Mouse (Mus musculus) CH12.LX (cell line): Measurements from ENCODE around the gene Ednrb. TPM values are rescaled to one million over a fixed set of nuclear protein-coding genes. Genes with fewer than 3 reads are reported as not detected.

ENCODE experiments used
- DNase-seq: peaks from one replicate; pipeline ENCODE4 v3.0.0-alpha.2; 2013; ENCODE audit errors: extremely low read depth
- H3K27ac ChIP-seq: 2 replicates; pipeline ENCODE4 v1.5.1; 2012; ENCODE audit warnings: low read depth, mild to moderate bottlenecking, control low read depth, moderate library complexity; ENCODE audit not compliant: insufficient read depth
- H3K27me3 ChIP-seq: replicated peaks from 2 replicates; pipeline ENCODE3; 2012; ENCODE audit warnings: inconsistent platforms
- H3K36me3 ChIP-seq, 2 experiments: replicated peaks in 1 of 2; 2 replicates each; pipeline versions ENCODE3 to v1.6.1; 2012; ENCODE audit warnings: inconsistent platforms in 1 of 2, low read length in 1 of 2, mild to moderate bottlenecking in 1 of 2, mixed read lengths in 1 of 2, moderate library complexity in 1 of 2; ENCODE audit not compliant: control insufficient read depth in 1 of 2, insufficient read depth in 1 of 2
- H3K4me1 ChIP-seq, 2 experiments: 2 replicates each; pipeline ENCODE4 v1.6.1; 2012; ENCODE audit warnings: inconsistent platforms in 1 of 2, moderate library complexity in 1 of 2; ENCODE audit not compliant: insufficient read depth in 2 of 2, control insufficient read depth in 1 of 2
- H3K4me2 ChIP-seq: 2 replicates; pipeline ENCODE4 v1.6.1; 2012; ENCODE audit warnings: low read depth, mild to moderate bottlenecking, control low read depth; ENCODE audit not compliant: poor library complexity, insufficient read depth, severe bottlenecking
- H3K4me3 ChIP-seq, 3 experiments: fragments of 150-350 bp in 1 of 3; sonication (generic) in 1 of 3; replicated peaks in 1 of 3; 2 replicates each; pipeline versions ENCODE3 to v1.5.1; 2011 to 2012; ENCODE audit warnings: low read depth in 2 of 3, low read length in 2 of 3, mild to moderate bottlenecking in 2 of 3, moderate library complexity in 2 of 3, control low read depth in 1 of 3, improper control_type of control experiment in 1 of 3, inconsistent platforms in 1 of 3, mixed read lengths in 1 of 3; ENCODE audit not compliant: poor library complexity in 1 of 3
- H3K79me2 ChIP-seq: replicated peaks from 2 replicates; pipeline ENCODE4 v1.6.1; 2012; ENCODE audit warnings: mild to moderate bottlenecking, moderate library complexity; ENCODE audit not compliant: control insufficient read depth, poor library complexity, insufficient read depth, severe bottlenecking; ENCODE audit errors: extremely low read depth
- H3K9ac ChIP-seq: 2 replicates; pipeline ENCODE4 v1.6.1; 2012; ENCODE audit warnings: low read depth, mild to moderate bottlenecking, control low read depth, moderate library complexity; ENCODE audit not compliant: insufficient read depth
- H3K9me3 ChIP-seq: replicated peaks from 2 replicates; pipeline ENCODE3; 2012; ENCODE audit warnings: low read length, inconsistent platforms, mixed read lengths
- BHLHE40 ChIP-seq: IDR thresholded peaks from 2 replicates; pipeline ENCODE4 v1.6.1; 2011; ENCODE audit warnings: mild to moderate bottlenecking, low read depth, low read length, improper control_type of control experiment
- CHD1 ChIP-seq: IDR thresholded peaks from 2 replicates; pipeline ENCODE4 v1.6.1; 2012; ENCODE audit warnings: low read depth, low read length, improper control_type of control experiment, inconsistent platforms
- CHD2 ChIP-seq: IDR thresholded peaks from 2 replicates; pipeline ENCODE4 v1.6.1; 2011; ENCODE audit warnings: low read length, improper control_type of control experiment
- CTCF ChIP-seq, 2 experiments: IDR thresholded peaks in 1 of 2; conservative IDR thresholded peaks in 1 of 2; 2 replicates each; pipeline ENCODE4 v1.5.1; 2011 to 2012; ENCODE audit warnings: low read depth in 2 of 2, low read length in 2 of 2, improper control_type of control experiment in 1 of 2, inconsistent platforms in 1 of 2, mild to moderate bottlenecking in 1 of 2, moderate library complexity in 1 of 2
- E2F4 ChIP-seq: IDR thresholded peaks from 2 replicates; pipeline ENCODE4 v1.6.1; 2011; ENCODE audit warnings: low read depth, low read length, improper control_type of control experiment; ENCODE audit not compliant: insufficient replicate concordance
- EP300 ChIP-seq: IDR thresholded peaks from 2 replicates; pipeline ENCODE4 v1.6.1; 2011; ENCODE audit warnings: low read length, improper control_type of control experiment
- ETS1 ChIP-seq: conservative IDR thresholded peaks from 2 replicates; pipeline ENCODE4 v1.6.1; 2012; ENCODE audit warnings: low read depth, mild to moderate bottlenecking, inconsistent platforms, low read length, improper control_type of control experiment, moderate library complexity
- GABPA ChIP-seq: IDR thresholded peaks from 2 replicates; pipeline ENCODE4 v1.6.1; 2012; ENCODE audit warnings: low read depth, low read length, improper control_type of control experiment, inconsistent platforms; ENCODE audit not compliant: insufficient replicate concordance
- HCFC1 ChIP-seq: IDR thresholded peaks from 2 replicates; pipeline ENCODE4 v1.6.1; 2012; ENCODE audit warnings: low read depth, mild to moderate bottlenecking, inconsistent platforms, low read length, improper control_type of control experiment
- JUND ChIP-seq: conservative IDR thresholded peaks from 2 replicates; pipeline ENCODE4 v1.6.1; 2011; ENCODE audit warnings: low read depth, low read length, improper control_type of control experiment
- KAT2A ChIP-seq: IDR thresholded peaks from 2 replicates; pipeline ENCODE4 v1.6.1; 2012; ENCODE audit warnings: low read length, improper control_type of control experiment, inconsistent platforms; ENCODE audit not compliant: insufficient replicate concordance
- MAFK ChIP-seq: IDR thresholded peaks from 2 replicates; pipeline ENCODE4 v1.6.1; 2011; ENCODE audit warnings: low read length, improper control_type of control experiment; ENCODE audit not compliant: insufficient replicate concordance
- MAX ChIP-seq: IDR thresholded peaks from 2 replicates; pipeline ENCODE4 v1.6.1; 2011; ENCODE audit warnings: low read length, improper control_type of control experiment
- MEF2A ChIP-seq: IDR thresholded peaks from 2 replicates; pipeline ENCODE4 v1.6.1; 2014; ENCODE audit warnings: low read depth, mild to moderate bottlenecking, inconsistent platforms, low read length, improper control_type of control experiment, borderline replicate concordance
- MYC ChIP-seq: IDR thresholded peaks from 2 replicates; pipeline ENCODE4 v1.6.1; 2011; ENCODE audit warnings: low read depth, mild to moderate bottlenecking, improper control_type of control experiment, low read length
- NELFE ChIP-seq: IDR thresholded peaks from 2 replicates; pipeline ENCODE4 v1.6.1; 2011; ENCODE audit warnings: low read depth, low read length, improper control_type of control experiment
- PAX5 ChIP-seq: IDR thresholded peaks from 2 replicates; pipeline ENCODE4 v1.6.1; 2012; ENCODE audit warnings: low read length, inconsistent platforms, mixed read lengths
- POLR2A ChIP-seq: IDR thresholded peaks from 2 replicates; pipeline ENCODE4 v1.6.1; 2011; ENCODE audit warnings: low read depth, mild to moderate bottlenecking, improper control_type of control experiment, low read length
- POLR2AphosphoS2 ChIP-seq: IDR thresholded peaks from 2 replicates; pipeline ENCODE4 v1.6.1; 2011; ENCODE audit warnings: low read depth, low read length, improper control_type of control experiment
- RCOR1 ChIP-seq: conservative IDR thresholded peaks from 2 replicates; pipeline ENCODE4 v1.6.1; 2012; ENCODE audit warnings: low read depth, mild to moderate bottlenecking, inconsistent platforms, low read length, improper control_type of control experiment
- SMC3 ChIP-seq: IDR thresholded peaks from 2 replicates; pipeline ENCODE4 v1.6.1; 2011; ENCODE audit warnings: low read depth, low read length, improper control_type of control experiment
- TBP ChIP-seq: conservative IDR thresholded peaks from 2 replicates; pipeline ENCODE4 v1.6.1; 2011; ENCODE audit warnings: low read depth, low read length, improper control_type of control experiment
- TCF12 ChIP-seq: IDR thresholded peaks from 2 replicates; pipeline ENCODE4 v1.6.1; 2014; ENCODE audit warnings: low read depth, mild to moderate bottlenecking, inconsistent platforms, low read length, improper control_type of control experiment
- UBTF ChIP-seq: IDR thresholded peaks from 2 replicates; pipeline ENCODE4 v1.6.1; 2012; ENCODE audit warnings: low read depth, mild to moderate bottlenecking, inconsistent platforms, low read length, improper control_type of control experiment, moderate library complexity
- USF2 ChIP-seq: conservative IDR thresholded peaks from 2 replicates; pipeline ENCODE4 v1.6.1; 2011; ENCODE audit warnings: low read depth, low read length, improper control_type of control experiment
- ZKSCAN1 ChIP-seq: IDR thresholded peaks from 2 replicates; pipeline ENCODE4 v1.6.1; 2012; ENCODE audit warnings: low read depth, inconsistent platforms, low read length, improper control_type of control experiment, borderline replicate concordance
- ZMIZ1 ChIP-seq: IDR thresholded peaks from 2 replicates; pipeline ENCODE4 v1.6.1; 2012; ENCODE audit warnings: low read depth, mild to moderate bottlenecking, inconsistent platforms, low read length, improper control_type of control experiment
- ZNF384 ChIP-seq: IDR thresholded peaks from 2 replicates; pipeline ENCODE4 v1.6.1; 2012; ENCODE audit warnings: low read depth, low read length, improper control_type of control experiment, inconsistent platforms
- dilution Hi-C: fragments of 300-500 bp; cut with MboI; formaldehyde crosslinking; loops from 2 replicates; pipeline ENCODE4 v1.14.3; 2020; ENCODE audit warnings: low sequenced_read_pairs; ENCODE audit not compliant: extremely low pct_unique_long_range_greater_than_20kb, extremely low pct_ligation_motif_present
- in situ Hi-C: fragments of 300-500 bp; cut with MboI; formaldehyde crosslinking; loops from 3 replicates; pipeline ENCODE4 v1.14.3; 2019; ENCODE audit warnings: low sequenced_read_pairs, low pct_ligation_motif_present, low pct_unique_long_range_greater_than_20kb, mixed read lengths
- polyA plus RNA-seq: library from polyadenylated mRNA; unstranded; fragments of >175 nt; gene quantifications from 2 replicates; pipeline ENCODE4 v1.2.1, GENCODE M21; 2012; ENCODE audit warnings: low read depth; ENCODE audit not compliant: insufficient read length
- total RNA-seq, 2 experiments: library from RNA; depleted of rRNA; stranded (reverse); fragments of 300-350 nt in 1 of 2; fragments of >200 nt in 1 of 2; gene quantifications; 2 replicates each; pipeline ENCODE4 v1.2.3; 2012 to 2014

Ednrb gene
- total and polyA plus RNA-seq, 3 experiments = not detected

DNA sequence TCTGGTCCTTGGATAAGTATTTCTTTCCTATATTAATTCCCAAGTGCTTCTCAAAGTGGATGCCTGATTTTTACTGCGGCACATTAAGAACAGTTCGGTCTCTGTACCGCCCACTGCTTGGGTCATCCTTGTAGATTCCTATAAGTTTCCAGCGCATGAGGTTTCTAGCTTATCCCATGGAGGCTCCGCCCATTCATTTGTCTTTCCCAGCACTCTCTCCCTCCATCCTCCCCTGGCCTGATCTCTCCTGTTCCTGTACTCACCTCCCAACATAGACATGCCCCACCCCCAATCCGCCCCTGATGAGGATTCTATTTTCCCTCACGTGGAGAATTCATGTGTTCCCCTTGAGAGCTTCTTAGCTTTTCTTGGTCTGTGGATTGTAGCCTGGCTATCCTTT is 32.9 kb downstream of the Ednrb start:
- no peaks in the 10 kb centered on the region for H3K27me3 ChIP-seq
- peaks cover 2 to 8% of the 10 kb centered on the region in 2 experiments; a peak in 2 of 4 replicates for H3K4me1 ChIP-seq
- H3K4me2 ChIP-seq = no peak overlapping the region
- no peaks in the 10 kb centered on the region for H3K9me3 ChIP-seq
- no peak overlapping the region for H3K27ac ChIP-seq
- no peak for DNase-seq
- in situ Hi-C loops (no loop called here), dilution Hi-C loops (no loop called here)
- H3K79me2 ChIP-seq = no peaks in the 10 kb centered on the region
- TF ChIP-seq CHD1 (no peak), SMC3 (no peak), ZNF384 (no peak), ZMIZ1 (no peak), POLR2A (no peak), RCOR1 (no peak), JUND (no peak), MEF2A (no peak), E2F4 (no peak), KAT2A (no peak), MYC (no peak), CTCF (conservative IDR thresholded peaks at IDR 0.05 in 1 of 2, IDR thresholded peaks at IDR 0.05 in 1 of 2; ENCODE audit: low read depth in 2 of 2, low read length in 2 of 2) (no peak), NELFE (no peak), ZKSCAN1 (no peak), USF2 (no peak), POLR2AphosphoS2 (no peak)
- no peaks in the 10 kb centered on the region for H3K36me3 ChIP-seq
- no peak overlapping the region for H3K9ac ChIP-seq
- H3K4me3 ChIP-seq = no peak overlapping the region

DNA sequence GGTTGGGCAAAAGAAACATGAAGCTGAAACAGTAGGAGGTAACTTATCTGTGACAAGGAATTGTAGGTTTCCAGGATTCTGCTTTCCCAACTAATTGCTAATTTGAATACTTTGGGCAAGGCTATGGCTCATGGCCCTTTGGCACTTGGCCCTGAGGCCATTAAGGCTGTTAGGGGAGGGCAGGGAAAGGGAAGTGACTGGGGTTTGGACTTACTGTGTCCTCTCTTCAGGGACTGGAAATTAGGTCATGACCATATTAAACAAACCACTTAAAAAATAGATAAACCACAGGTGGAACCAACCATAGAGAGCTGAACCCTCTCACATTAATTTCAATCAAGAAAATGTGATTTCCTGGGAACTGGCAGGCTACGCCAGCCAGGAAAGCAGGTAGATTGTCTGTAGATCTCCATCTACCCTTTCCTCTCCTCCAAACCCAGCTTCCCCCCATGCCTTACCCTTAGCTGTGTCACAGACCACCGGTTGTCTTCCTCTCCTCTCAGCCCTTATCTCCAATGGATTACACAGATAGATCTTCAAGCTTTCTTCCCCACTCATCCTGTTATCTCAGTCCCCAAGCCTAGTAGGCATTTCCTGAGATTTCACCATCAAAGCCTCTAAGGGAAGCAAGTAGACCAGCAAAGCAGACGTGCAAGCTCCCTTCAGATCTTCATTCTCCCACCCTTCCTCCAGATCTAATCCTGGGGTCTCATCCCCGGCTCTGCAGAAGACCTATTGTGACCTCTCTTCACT is 40.1 kb downstream of the Ednrb start:
- H3K27ac ChIP-seq = no peak overlapping the region
- in situ Hi-C loops = no loop called here

More for the DNA sequence above, 40.1 kb downstream of the Ednrb start:
- Histone ChIP-seq H3K4me2 (no peak overlapping the region), H3K9me3 (no peaks in the 10 kb centered on the region), H3K4me1 (no peaks in the 10 kb centered on the region), H3K79me2 (no peaks in the 10 kb centered on the region), H3K9ac (no peak overlapping the region), H3K4me3 (no peak overlapping the region), H3K27me3 (no peaks in the 10 kb centered on the region), H3K36me3 (no peaks in the 10 kb centered on the region)
- TF ChIP-seq JUND = no peak
- TF ChIP-seq BHLHE40 = no peak
- TF ChIP-seq ZNF384 = no peak
- TF ChIP-seq PAX5 = no peak
- TF ChIP-seq MEF2A = no peak
- TF ChIP-seq TBP = no peak
- no peak for TF ChIP-seq MAFK
- TF ChIP-seq GABPA = no peak
- TF ChIP-seq NELFE = no peak
- no peak for TF ChIP-seq POLR2A
- TF ChIP-seq TCF12 = no peak
- no peak for TF ChIP-seq ETS1
- TF ChIP-seq ZKSCAN1 = no peak
- no peak for TF ChIP-seq MAX
- TF ChIP-seq UBTF = no peak
- TF ChIP-seq HCFC1 = no peak
- TF ChIP-seq CHD2 = no peak
- TF ChIP-seq EP300 = no peak
- dilution Hi-C loops = no loop called here
- DNase-seq = no peak
